Mouse (Mus musculus) forebrain, embryonic 11.5 days (tissue): ENCODE results near the gene Spocd1. TPM values are rescaled to one million over a fixed set of nuclear protein-coding genes. Genes with fewer than 3 reads are reported as not detected.

ENCODE experiments used
- ATAC-seq: fragments of 200-750 bp; cut with Nextera tagmentation; replicated peaks from 2 replicates; pipeline ENCODE4 v1.8.0; 2017; ENCODE audit warnings: moderate TSS enrichment; ENCODE audit not compliant: low FRiP score
- DNase-seq: peaks from one replicate; pipeline ENCODE4 v3.0.0-alpha.2; 2017; ENCODE audit warnings: low spot score
- H3K27ac ChIP-seq: fragments of 300-500 bp; sonication (generic); 2 replicates; pipeline ENCODE4 v1.5.1; 2014; ENCODE audit warnings: low read depth, low read length
- H3K27me3 ChIP-seq: fragments of 300-500 bp; sonication (generic); 2 replicates; pipeline ENCODE4 v1.6.1; 2014; ENCODE audit warnings: mild to moderate bottlenecking, low read length, mixed read lengths; ENCODE audit not compliant: control insufficient read depth, insufficient read depth
- H3K36me3 ChIP-seq: fragments of 300-500 bp; sonication (generic); 2 replicates; pipeline ENCODE4 v1.6.1; 2014; ENCODE audit warnings: mild to moderate bottlenecking, low read length, moderate library complexity, mixed read lengths; ENCODE audit not compliant: control insufficient read depth, insufficient read depth
- H3K4me1 ChIP-seq: fragments of 300-500 bp; sonication (generic); replicated peaks from 2 replicates; pipeline ENCODE4 v1.6.1; 2014; ENCODE audit warnings: low read length, mixed read lengths; ENCODE audit not compliant: control insufficient read depth, insufficient read depth
- H3K4me2 ChIP-seq: fragments of 300-500 bp; sonication (generic); 2 replicates; pipeline ENCODE4 v1.6.1; 2014; ENCODE audit warnings: low read depth, mild to moderate bottlenecking, low read length, moderate library complexity, mixed read lengths; ENCODE audit not compliant: severe bottlenecking
- H3K4me3 ChIP-seq: fragments of 300-500 bp; sonication (generic); 2 replicates; pipeline ENCODE4 v1.5.1; 2014; ENCODE audit warnings: low read depth, low read length
- H3K9ac ChIP-seq: fragments of 300-500 bp; sonication (generic); 2 replicates; pipeline ENCODE4 v1.6.1; 2014; ENCODE audit warnings: low read length
- H3K9me3 ChIP-seq: fragments of 300-500 bp; sonication (generic); 2 replicates; pipeline ENCODE4 v1.6.1; 2016; ENCODE audit warnings: low read length, mixed read lengths; ENCODE audit not compliant: control insufficient read depth
- WGBS: fragments of 180-500 bp; shearing (Covaris S2); extraction: QIAGEN DNeasy Blood & Tissue Kit; methylation state at CpG from one replicate; pipeline ENCODE4 v1.1.7; 2014; 5-methylcytosine and 5-hydroxymethylcytosine counted together
- polyA plus RNA-seq: library from polyadenylated mRNA; unstranded; fragments of >200 nt; fragmentation: Nextera tagmentation; extraction: Ambion mirVana; gene quantifications from 2 replicates; pipeline ENCODE4 v1.2.1, GENCODE M21; 2014

Spocd1 gene
- polyA plus RNA-seq, 1 experiment from 2014 or later: 0.05 TPM

DNA sequence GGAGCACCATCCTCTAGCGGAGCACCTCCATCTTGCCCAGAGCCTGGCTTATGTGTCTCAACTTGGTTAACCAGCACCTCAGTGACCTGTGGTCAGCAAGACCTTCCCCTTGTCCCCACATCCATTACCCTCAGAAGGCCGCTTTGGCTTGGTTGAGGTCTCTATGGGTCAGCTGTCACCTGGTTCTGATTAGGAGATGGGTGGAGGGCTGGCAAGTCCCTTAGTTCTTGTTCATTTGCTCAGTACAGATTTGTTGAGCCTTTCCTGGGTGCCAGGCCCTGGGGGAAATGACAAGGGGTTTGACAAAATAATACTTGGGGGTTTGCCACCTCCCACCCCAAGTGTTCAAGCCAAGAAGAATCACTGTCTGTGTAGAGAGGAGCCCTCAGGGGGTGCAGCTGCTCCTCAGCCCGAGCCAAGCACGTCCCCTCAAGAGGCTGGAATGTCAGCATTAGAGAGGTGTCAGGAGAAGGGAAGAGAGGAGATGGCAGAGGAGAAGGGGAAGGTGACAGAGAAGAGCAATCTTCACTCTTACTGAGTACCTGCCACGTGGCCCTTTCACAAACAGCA lies 23.3 kb downstream of the Spocd1 start:
- no peak overlapping the region for H3K9ac ChIP-seq
- ATAC-seq (no peak), DNase-seq (no peak)
- WGBS: 67% methylated on average over 5 of the region's 5 CpGs
- no peaks in the 10 kb centered on the region for H3K36me3 ChIP-seq
- H3K4me2 ChIP-seq: no peak overlapping the region
- no peak overlapping the region for H3K4me3 ChIP-seq
- H3K27me3 ChIP-seq: no peaks in the 10 kb centered on the region
- H3K9me3 ChIP-seq: no peaks in the 10 kb centered on the region
- no peak overlapping the region for H3K27ac ChIP-seq
- H3K4me1 ChIP-seq: no peaks in the 10 kb centered on the region

- Histone ChIP-seq H3K9ac (no peak overlapping the region), H3K4me3 (no peak overlapping the region), H3K27ac (no peak overlapping the region), H3K9me3 (no peaks in the 10 kb centered on the region), H3K36me3 (no peaks in the 10 kb centered on the region), H3K27me3 (no peaks in the 10 kb centered on the region), H3K4me2 (no peak overlapping the region), H3K4me1 (no peaks in the 10 kb centered on the region)
- ATAC-seq (no peak), DNase-seq (no peak)
- 59% methylated on average over 2 of the region's 2 CpGs for WGBS
Observed at GRCm38 (mm10) chr4:129954527-129954926, 25.5 kb downstream of the Spocd1 start.

DNA sequence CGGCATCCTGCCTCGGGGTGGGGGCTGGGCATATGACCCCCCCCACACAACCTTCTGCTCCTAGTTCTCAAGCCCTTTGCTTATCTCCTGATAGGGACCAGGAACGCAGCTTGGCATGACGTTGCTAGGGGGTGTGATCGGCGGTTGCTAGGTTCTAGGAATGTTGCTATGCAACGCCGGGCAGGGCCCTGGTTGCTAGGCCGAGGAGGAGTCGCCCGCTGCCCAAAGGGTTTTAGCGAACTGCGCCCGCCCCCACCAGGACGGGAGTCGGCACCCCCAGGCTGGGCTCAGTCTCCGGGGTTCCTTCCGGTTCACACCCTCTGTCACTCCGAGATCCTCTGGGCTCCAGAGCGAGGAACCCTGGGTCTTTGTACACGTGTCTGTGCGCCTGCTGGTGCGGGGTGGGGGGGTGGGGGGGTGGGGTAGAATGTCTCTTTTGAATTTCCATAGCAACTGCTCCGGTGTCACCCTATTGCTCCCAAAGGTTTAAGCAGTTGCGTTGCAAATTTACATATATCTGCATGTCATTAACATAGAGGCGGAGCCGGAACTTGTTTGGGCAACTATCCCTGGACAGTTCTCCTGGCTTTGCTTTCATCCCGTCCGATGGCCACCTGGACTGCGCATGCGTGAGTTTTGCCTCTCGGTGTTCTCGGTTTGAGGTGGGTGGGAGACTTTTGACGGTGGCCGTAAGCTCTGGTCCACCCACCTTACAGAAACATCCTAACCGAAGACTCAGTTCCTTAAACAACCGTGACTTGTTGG lies 31.3 kb downstream of the Spocd1 start:
- WGBS: 2% methylated on average over 37 of the region's 37 CpGs

GRCm38 (mm10) chr4:129965294-129965693 lies 36.2 kb downstream of the Spocd1 start:
- H3K9ac ChIP-seq: no peak overlapping the region
- WGBS: 70% methylated on average over 11 of the region's 11 CpGs
- H3K27me3 ChIP-seq: no peaks in the 10 kb centered on the region
- H3K4me1 ChIP-seq: peaks cover 30% of the 10 kb centered on the region
- H3K9me3 ChIP-seq: no peaks in the 10 kb centered on the region
- no peak overlapping the region for H3K4me2 ChIP-seq
- H3K27ac ChIP-seq: no peak overlapping the region
- DNase-seq: no peak
- ATAC-seq: no peak
- H3K4me3 ChIP-seq: no peak overlapping the region
- H3K36me3 ChIP-seq: no peaks in the 10 kb centered on the region

More for the DNA sequence above, 31.3 kb downstream of the Spocd1 start:
- Histone ChIP-seq H3K36me3 (no peaks in the 10 kb centered on the region), H3K4me1 (peaks cover 8% of the 10 kb centered on the region; the same call in 1 of the 2 replicates), H3K27me3 (no peaks in the 10 kb centered on the region), H3K4me2 (peak overlapping the region; percentile 94), H3K4me3 (peak overlapping the region; percentile 38), H3K9ac (peak overlapping the region; percentile 23; the same call in 1 of the 2 replicates), H3K27ac (no peak overlapping the region), H3K9me3 (no peaks in the 10 kb centered on the region)
- peak; percentile 90 for DNase-seq
- ATAC-seq: peak; percentile 89

DNA sequence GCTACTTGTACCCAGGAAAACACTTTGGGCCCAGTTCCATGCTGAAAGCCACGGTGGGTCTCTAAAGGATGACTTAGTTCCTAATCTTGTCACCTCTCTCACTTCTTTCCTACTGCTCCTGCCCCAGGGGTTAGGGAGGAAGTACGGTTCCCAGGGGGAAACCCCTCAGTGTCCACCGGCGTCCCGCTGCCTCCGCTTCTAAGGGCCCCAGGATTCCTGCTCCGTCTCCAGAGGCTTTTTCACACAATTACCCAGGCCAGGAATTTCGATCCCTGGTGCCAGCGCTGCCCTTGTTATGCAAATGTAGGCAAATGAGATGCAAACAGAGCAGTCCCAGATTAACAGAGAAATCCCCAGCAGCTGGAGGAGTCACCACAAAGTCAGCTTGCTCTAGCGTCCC lies 37.2 kb downstream of the Spocd1 start:
- DNase-seq (peak; percentile 76), ATAC-seq (no peak)
- Histone ChIP-seq H3K9me3 (no peaks in the 10 kb centered on the region), H3K4me3 (no peak overlapping the region), H3K36me3 (no peaks in the 10 kb centered on the region), H3K4me1 (peaks cover 30% of the 10 kb centered on the region), H3K9ac (no peak overlapping the region), H3K27ac (no peak overlapping the region), H3K27me3 (no peaks in the 10 kb centered on the region), H3K4me2 (peak overlapping the region; percentile 15; the same call in 1 of the 2 replicates)
- 4% methylated on average over 10 of the region's 10 CpGs for WGBS

GRCm38 (mm10) chr4:129967024-129968014 lies 38.3 kb downstream of the Spocd1 start:
- DNase-seq (peak; percentile 83), ATAC-seq (peak; percentile 68)
- H3K27ac ChIP-seq: peak overlapping the region; percentile 1; the same call in 1 of the 2 replicates
- H3K4me3 ChIP-seq: no peak overlapping the region
- 25% methylated on average over 13 of the region's 13 CpGs for WGBS
- H3K4me1 ChIP-seq: peaks cover 30% of the 10 kb centered on the region
- peak overlapping the region; percentile 35 for H3K4me2 ChIP-seq
- H3K9ac ChIP-seq: peak overlapping the region; percentile 33
- no peaks in the 10 kb centered on the region for H3K36me3 ChIP-seq
- no peaks in the 10 kb centered on the region for H3K9me3 ChIP-seq
- no peaks in the 10 kb centered on the region for H3K27me3 ChIP-seq

GRCm38 (mm10) chr4:129970168-129970567 lies 41.1 kb downstream of the Spocd1 start:
- Histone ChIP-seq H3K27ac (no peak overlapping the region), H3K9ac (no peak overlapping the region), H3K36me3 (no peaks in the 10 kb centered on the region), H3K27me3 (no peaks in the 10 kb centered on the region), H3K4me2 (no peak overlapping the region), H3K4me1 (peaks cover 28% of the 10 kb centered on the region), H3K4me3 (no peak overlapping the region), H3K9me3 (no peaks in the 10 kb centered on the region)
- ATAC-seq (no peak), DNase-seq (no peak)
- 20% methylated on average over 8 of the region's 8 CpGs for WGBS

- ATAC-seq: no peak
- H3K9ac ChIP-seq: no peak overlapping the region
- H3K9me3 ChIP-seq: no peaks in the 10 kb centered on the region
- peaks cover 25% of the 10 kb centered on the region for H3K4me1 ChIP-seq
- WGBS: 90% methylated on average over 11 of the region's 11 CpGs
- H3K4me3 ChIP-seq: no peak overlapping the region
- no peak for DNase-seq
- no peaks in the 10 kb centered on the region for H3K27me3 ChIP-seq
- no peaks in the 10 kb centered on the region for H3K36me3 ChIP-seq
- no peak overlapping the region for H3K4me2 ChIP-seq
- no peak overlapping the region for H3K27ac ChIP-seq
Observed at GRCm38 (mm10) chr4:129970861-129971260, 41.8 kb downstream of the Spocd1 start.
